In genomic region chr17:72868181-72868580, GRCm38 (mm10) we compare ENCODE assay signal across 20 mouse cellular contexts.
"Had no signal": no experiment of that assay in that cellular context is flagged by ENCODE, and none has a peak within 500 bp of the region (broad histone marks: within the 10 kb centered on the region; RNA-seq: fewer than 3 reads in every experiment).

No protein-coding gene starts in this region.

- H3K9me3 ChIP-seq: hindbrain, embryonic 13.5 days; hindbrain, embryonic 15.5 days; limb, embryonic 12.5 days had no signal

- H3K4me1 ChIP-seq: hindbrain, embryonic 13.5 days; hindbrain, embryonic 15.5 days; limb, embryonic 12.5 days had no signal

- H3K4me3 ChIP-seq: heart, adult 2 months; heart, embryonic 12.5 days; hindbrain, embryonic 13.5 days; hindbrain, embryonic 15.5 days; layer of hippocampus, adult 2 months; limb, embryonic 12.5 days had no signal

- H3K9ac ChIP-seq: heart, embryonic 12.5 days; hindbrain, embryonic 13.5 days; hindbrain, embryonic 15.5 days; limb, embryonic 12.5 days; liver, embryonic 14.5 days had no signal

- ATAC-seq: hindbrain, postnatal 0 days; intestine, postnatal 0 days had no signal

- H3K27me3 ChIP-seq: heart, embryonic 12.5 days; hindbrain, embryonic 13.5 days; hindbrain, embryonic 15.5 days; limb, embryonic 12.5 days had no signal

- H3K4me2 ChIP-seq: heart, embryonic 12.5 days; hindbrain, embryonic 13.5 days; hindbrain, embryonic 15.5 days; limb, embryonic 12.5 days; liver, embryonic 11.5 days had no signal

- H3K36me3 ChIP-seq: heart, embryonic 12.5 days; hindbrain, embryonic 13.5 days; hindbrain, embryonic 15.5 days; limb, embryonic 12.5 days had no signal

- H3K27ac ChIP-seq: heart, adult 2 months; hindbrain, embryonic 13.5 days; hindbrain, embryonic 15.5 days; hindbrain, postnatal 0 days; layer of hippocampus, adult 2 months; limb, embryonic 12.5 days; liver, embryonic 14.5 days had no signal

- DNase-seq: gastrocnemius, postnatal 14 days; gastrocnemius, postnatal 36 days; heart, adult 2 months; heart, postnatal 10 days; kidney, adult 18-20 months; kidney, adult 8-10 months; kidney, postnatal 10 days; kidney, postnatal 25 days; kidney, postnatal 4 days; left cerebral cortex, postnatal 4 days; liver had no signal
